Mouse (Mus musculus): Measurements from ENCODE around the gene Col26a1. TPM values are rescaled to one million over a fixed set of nuclear protein-coding genes. Genes with fewer than 3 reads are reported as not detected.
A peak's percentile ranks its signal among the peaks of the same experiment; 100 is the strongest.

Col26a1 gene
- polyA plus RNA-seq, 1 experiment from 2014 or later: 63.0 TPM

GRCm38 (mm10) chr5:136872417-136872816 is 10.6 kb downstream of the Col26a1 start:
- H3K27ac ChIP-seq (replicated peaks; ENCODE audit: low read depth, low read length): no peak overlapping the region
- no peak for ATAC-seq (replicated peaks; ENCODE audit: insufficient number of reproducible peaks, low FRiP score, low TSS enrichment, low read depth)
- H3K9me3 ChIP-seq (replicated peaks; ENCODE audit: control insufficient read depth, low read length): no peaks in the 10 kb centered on the region
- no peak overlapping the region for H3K9ac ChIP-seq (replicated peaks; ENCODE audit: low read length)
- H3K36me3 ChIP-seq (replicated peaks; ENCODE audit: control insufficient read depth, insufficient read depth, low read depth, low read length): no peaks in the 10 kb centered on the region; the same call in 1 of the 2 replicates
- DNase-seq (ENCODE audit: low spot score): no peak
- no peaks in the 10 kb centered on the region for H3K27me3 ChIP-seq (ENCODE audit: control insufficient read depth, insufficient read depth, low read length)
- H3K4me2 ChIP-seq (ENCODE audit: low read depth, low read length): no peak overlapping the region
- no peaks in the 10 kb centered on the region; the same call in 1 of the 2 replicates for H3K4me1 ChIP-seq (ENCODE audit: control insufficient read depth, insufficient read depth, low read length)
- no peak overlapping the region for H3K4me3 ChIP-seq (ENCODE audit: low read depth, low read length)
- WGBS: 74% methylated on average over 8 of the region's 8 CpGs

DNA sequence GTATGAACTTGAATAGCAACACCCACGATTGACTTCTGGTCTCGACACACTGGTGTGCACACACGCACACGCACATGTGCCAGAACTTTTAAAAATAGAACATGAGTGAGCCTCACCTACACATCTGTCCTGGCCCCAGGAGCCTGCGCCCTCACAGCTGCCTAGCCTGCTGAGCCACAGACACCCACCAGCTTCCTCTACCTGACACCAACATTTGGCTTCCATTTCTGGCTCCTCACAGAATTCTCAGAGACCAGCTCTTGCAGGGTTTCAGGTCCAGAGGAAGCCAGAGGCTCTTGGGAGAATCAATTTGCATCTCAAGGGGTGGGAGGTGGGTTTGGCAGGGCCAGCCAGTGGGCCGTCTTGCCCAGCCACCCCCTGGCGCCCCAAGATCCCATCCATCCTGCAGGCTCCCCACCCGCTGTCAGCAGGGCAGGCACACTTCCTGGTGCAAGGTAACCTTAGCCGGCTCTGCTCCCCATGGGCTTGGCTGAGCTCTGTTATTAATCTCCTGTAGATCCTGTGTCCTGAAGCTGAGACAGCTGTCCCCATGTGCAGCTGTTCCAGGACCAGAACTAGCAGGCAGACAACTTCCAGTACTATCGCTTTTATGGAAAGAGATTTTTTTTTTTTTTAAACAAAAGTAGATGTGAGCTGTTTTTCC is 13.4 kb downstream of the Col26a1 start:
- no peak overlapping the region for H3K4me3 ChIP-seq (ENCODE audit: low read depth, low read length)
- 44% methylated on average over 10 of the region's 10 CpGs for WGBS
- DNase-seq (ENCODE audit: low spot score) (peak; percentile 78), ATAC-seq (replicated peaks; ENCODE audit: insufficient number of reproducible peaks, low FRiP score, low TSS enrichment, low read depth) (peak; percentile 66; the same call in 1 of the 2 replicates)
- no peaks in the 10 kb centered on the region for H3K9me3 ChIP-seq (replicated peaks; ENCODE audit: control insufficient read depth, low read length)
- H3K4me2 ChIP-seq (ENCODE audit: low read depth, low read length): no peak overlapping the region
- H3K4me1 ChIP-seq (ENCODE audit: control insufficient read depth, insufficient read depth, low read length): no peaks in the 10 kb centered on the region; the same call in none of the 2 replicates
- H3K9ac ChIP-seq (replicated peaks; ENCODE audit: low read length): no peak overlapping the region
- H3K36me3 ChIP-seq (replicated peaks; ENCODE audit: control insufficient read depth, insufficient read depth, low read depth, low read length): no peaks in the 10 kb centered on the region
- H3K27me3 ChIP-seq (ENCODE audit: control insufficient read depth, insufficient read depth, low read length): no peaks in the 10 kb centered on the region
- H3K27ac ChIP-seq (replicated peaks; ENCODE audit: low read depth, low read length): peak overlapping the region; percentile 65

DNA sequence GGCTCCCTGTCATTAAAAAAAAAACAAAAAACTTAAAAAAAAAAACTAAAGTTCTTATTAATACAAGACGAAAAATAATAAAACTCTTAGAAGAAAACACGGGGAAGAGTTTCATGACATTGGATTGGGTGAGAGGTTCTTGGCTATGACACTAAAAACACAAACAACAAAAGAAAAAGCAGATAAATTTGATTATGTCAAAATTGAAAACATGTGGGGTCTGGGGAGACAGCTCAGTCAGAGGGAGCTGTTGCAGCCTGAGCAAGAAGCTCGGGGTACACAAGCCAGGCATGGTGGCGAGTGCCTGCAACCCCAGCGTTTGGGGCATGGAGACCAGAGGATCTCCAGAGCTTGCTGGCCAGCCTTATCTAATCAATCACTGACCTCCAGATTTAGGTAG is 15.3 kb downstream of the Col26a1 start:
- Histone ChIP-seq H3K4me2 (ENCODE audit: low read depth, low read length) (no peak overlapping the region), H3K4me3 (ENCODE audit: low read depth, low read length) (no peak overlapping the region), H3K9ac (replicated peaks; ENCODE audit: low read length) (no peak overlapping the region), H3K27ac (replicated peaks; ENCODE audit: low read depth, low read length) (peak overlapping the region; percentile 76; the same call in 1 of the 2 replicates), H3K4me1 (ENCODE audit: control insufficient read depth, insufficient read depth, low read length) (peaks cover 4% of the 10 kb centered on the region), H3K9me3 (replicated peaks; ENCODE audit: control insufficient read depth, low read length) (no peaks in the 10 kb centered on the region), H3K36me3 (replicated peaks; ENCODE audit: control insufficient read depth, insufficient read depth, low read depth, low read length) (no peaks in the 10 kb centered on the region), H3K27me3 (ENCODE audit: control insufficient read depth, insufficient read depth, low read length) (no peaks in the 10 kb centered on the region)
- ATAC-seq (replicated peaks; ENCODE audit: insufficient number of reproducible peaks, low FRiP score, low TSS enrichment, low read depth) (no peak), DNase-seq (ENCODE audit: low spot score) (peak; percentile 81)
- WGBS: 40% methylated on average over 5 of the region's 5 CpGs

- H3K27ac ChIP-seq (replicated peaks; ENCODE audit: low read depth, low read length): peak overlapping the region; percentile 93
- H3K9me3 ChIP-seq (replicated peaks; ENCODE audit: control insufficient read depth, low read length): no peaks in the 10 kb centered on the region
- no peaks in the 10 kb centered on the region for H3K36me3 ChIP-seq (replicated peaks; ENCODE audit: control insufficient read depth, insufficient read depth, low read depth, low read length)
- 5% methylated on average over 14 of the region's 14 CpGs for WGBS
- peak overlapping the region; percentile 30 for H3K9ac ChIP-seq (replicated peaks; ENCODE audit: low read length)
- no peak overlapping the region for H3K4me3 ChIP-seq (ENCODE audit: low read depth, low read length)
- ATAC-seq (replicated peaks; ENCODE audit: insufficient number of reproducible peaks, low FRiP score, low TSS enrichment, low read depth): peak; percentile 82
- peak overlapping the region; percentile 10; the same call in 1 of the 2 replicates for H3K4me2 ChIP-seq (ENCODE audit: low read depth, low read length)
- H3K4me1 ChIP-seq (ENCODE audit: control insufficient read depth, insufficient read depth, low read length): peaks cover 12% of the 10 kb centered on the region
- H3K27me3 ChIP-seq (ENCODE audit: control insufficient read depth, insufficient read depth, low read length): no peaks in the 10 kb centered on the region
- peak; percentile 93 for DNase-seq (ENCODE audit: low spot score)
Measured at GRCm38 (mm10) chr5:136863961-136864674, 18.9 kb downstream of the Col26a1 start.

DNA sequence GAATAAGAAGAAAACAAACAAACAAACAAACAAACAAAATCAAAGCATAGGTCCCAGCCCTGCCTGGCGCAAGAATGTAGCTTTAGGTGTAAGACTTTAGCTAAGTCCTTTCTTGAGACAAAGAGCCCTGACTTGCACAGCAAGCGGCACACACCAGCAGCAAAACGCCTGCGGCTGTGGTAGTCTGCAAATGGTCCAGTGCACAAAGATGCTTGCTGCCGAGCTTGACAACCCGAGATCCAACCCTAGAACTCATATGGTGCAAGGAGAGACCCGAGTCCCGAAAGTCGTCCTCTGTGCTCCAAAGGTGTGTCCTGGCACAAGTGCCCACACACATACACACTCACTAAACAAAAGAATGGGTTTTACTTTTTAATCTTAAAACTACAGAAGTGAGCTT is 19.7 kb downstream of the Col26a1 start:
- no peak for ATAC-seq (replicated peaks; ENCODE audit: insufficient number of reproducible peaks, low FRiP score, low TSS enrichment, low read depth)
- Histone ChIP-seq H3K36me3 (replicated peaks; ENCODE audit: control insufficient read depth, insufficient read depth, low read depth, low read length) (no peaks in the 10 kb centered on the region; the same call in 1 of the 2 replicates), H3K4me3 (ENCODE audit: low read depth, low read length) (no peak overlapping the region), H3K27ac (replicated peaks; ENCODE audit: low read depth, low read length) (peak overlapping the region; percentile 93), H3K27me3 (ENCODE audit: control insufficient read depth, insufficient read depth, low read length) (no peaks in the 10 kb centered on the region), H3K4me2 (ENCODE audit: low read depth, low read length) (peak overlapping the region; percentile 10; the same call in 1 of the 2 replicates), H3K9ac (replicated peaks; ENCODE audit: low read length) (peak overlapping the region; percentile 30), H3K9me3 (replicated peaks; ENCODE audit: control insufficient read depth, low read length) (no peaks in the 10 kb centered on the region), H3K4me1 (ENCODE audit: control insufficient read depth, insufficient read depth, low read length) (peaks cover 12% of the 10 kb centered on the region)
- DNase-seq (ENCODE audit: low spot score): peak; percentile 23
- WGBS: 19% methylated on average over 9 of the region's 9 CpGs

- DNase-seq (ENCODE audit: low spot score) (peak; percentile 21), ATAC-seq (replicated peaks; ENCODE audit: insufficient number of reproducible peaks, low FRiP score, low TSS enrichment, low read depth) (no peak)
- H3K4me1 ChIP-seq (ENCODE audit: control insufficient read depth, insufficient read depth, low read length): peaks cover 12% of the 10 kb centered on the region
- no peak overlapping the region for H3K4me3 ChIP-seq (ENCODE audit: low read depth, low read length)
- H3K27me3 ChIP-seq (ENCODE audit: control insufficient read depth, insufficient read depth, low read length): no peaks in the 10 kb centered on the region
- peak overlapping the region; percentile 93 for H3K27ac ChIP-seq (replicated peaks; ENCODE audit: low read depth, low read length)
- 0 out of 2 replicates have a peak overlapping the region, but pooled peaks have one; percentile 5 for H3K9ac ChIP-seq (replicated peaks; ENCODE audit: low read length)
- no peaks in the 10 kb centered on the region; the same call in 1 of the 2 replicates for H3K36me3 ChIP-seq (replicated peaks; ENCODE audit: control insufficient read depth, insufficient read depth, low read depth, low read length)
- WGBS: 41% methylated on average over 4 of the region's 4 CpGs
- no peak overlapping the region for H3K4me2 ChIP-seq (ENCODE audit: low read depth, low read length)
- no peaks in the 10 kb centered on the region for H3K9me3 ChIP-seq (replicated peaks; ENCODE audit: control insufficient read depth, low read length)
Measured at GRCm38 (mm10) chr5:136862806-136863205, 20.2 kb downstream of the Col26a1 start.

- Histone ChIP-seq H3K36me3 (replicated peaks; ENCODE audit: control insufficient read depth, insufficient read depth, low read depth, low read length) (no peaks in the 10 kb centered on the region; the same call in 1 of the 2 replicates), H3K9ac (replicated peaks; ENCODE audit: low read length) (peak overlapping the region; percentile 23), H3K4me1 (ENCODE audit: control insufficient read depth, insufficient read depth, low read length) (peaks cover 12% of the 10 kb centered on the region), H3K4me2 (ENCODE audit: low read depth, low read length) (peak overlapping the region; percentile 25), H3K9me3 (replicated peaks; ENCODE audit: control insufficient read depth, low read length) (no peaks in the 10 kb centered on the region), H3K4me3 (ENCODE audit: low read depth, low read length) (peak overlapping the region; percentile 1; the same call in 1 of the 2 replicates), H3K27ac (replicated peaks; ENCODE audit: low read depth, low read length) (peak overlapping the region; percentile 93), H3K27me3 (ENCODE audit: control insufficient read depth, insufficient read depth, low read length) (no peaks in the 10 kb centered on the region)
- DNase-seq (ENCODE audit: low spot score) (peak; percentile 93), ATAC-seq (replicated peaks; ENCODE audit: insufficient number of reproducible peaks, low FRiP score, low TSS enrichment, low read depth) (peak; percentile 79)
- WGBS: 2% methylated on average over 20 of the region's 20 CpGs
Measured at GRCm38 (mm10) chr5:136861191-136861940, 21.6 kb downstream of the Col26a1 start.
